In genomic region chr3:96555999-96556614, GRCm38 (mm10) we compare ENCODE assay signal across 9 mouse cellular contexts. TPM values are rescaled to one million over a fixed set of nuclear protein-coding genes. Genes with fewer than 3 reads are reported as not detected.
DNase-seq lines count a peak whose midpoint lies in the region; ATAC-seq and TF ChIP-seq lines count a peak whose summit lies in the region.
"Had no signal": no experiment of that assay in that cellular context is flagged by ENCODE, and none has a peak within 500 bp of the region (broad histone marks: within the 10 kb centered on the region; RNA-seq: fewer than 3 reads in every experiment).

No protein-coding gene starts in this region.

- peak overlapping the region; percentile 66 for H3K4me3 ChIP-seq in heart, adult 2 months
- H3K4me3 ChIP-seq in heart, embryonic 12.5 days = peak overlapping the region; percentile 78
- H3K4me3 ChIP-seq in liver, embryonic 11.5 days (ENCODE audit: low read depth, low read length) = peak overlapping the region; percentile 82

- H3K9me3 ChIP-seq in heart, embryonic 12.5 days (replicated peaks) = no peaks in the 10 kb centered on the region
- H3K9me3 ChIP-seq in liver, embryonic 11.5 days (ENCODE audit: control insufficient read depth, low read length) = no peaks in the 10 kb centered on the region

- peak overlapping the region; percentile 78 for H3K9ac ChIP-seq in heart, adult 2 months (ENCODE audit: low read depth, low read length)
- peak overlapping the region; percentile 86; the same call in 1 of the 2 replicates for H3K9ac ChIP-seq in heart, embryonic 12.5 days
- peak overlapping the region; percentile 95 for H3K9ac ChIP-seq in liver, embryonic 11.5 days (ENCODE audit: low read depth, low read length)

- H3K4me2 ChIP-seq in heart, embryonic 12.5 days = peak overlapping the region; percentile 92
- H3K4me2 ChIP-seq in liver, embryonic 11.5 days = peak overlapping the region; percentile 82

- peaks cover 6% of the 10 kb centered on the region; the same call in 1 of the 2 replicates for H3K79me2 ChIP-seq in heart, adult 2 months (replicated peaks; ENCODE audit: control insufficient read depth, insufficient read depth, low read length)

- WGBS in heart, adult 2 months = 36% methylated on average over 15 of the region's 15 CpGs
- WGBS in heart, embryonic 12.5 days = 72% methylated on average over 15 of the region's 15 CpGs
- WGBS in liver, embryonic 11.5 days = 71% methylated on average over 15 of the region's 15 CpGs

- no peak for DNase-seq in heart, adult 2 months
- DNase-seq in heart, postnatal 4 days = no peak
- peak; percentile 42 for DNase-seq in CD4-positive helper T cell, adult 2 months (ENCODE audit: low read depth, low spot score)
- DNase-seq in liver, embryonic 11.5 days (ENCODE audit: low spot score) = no peak
- no peak for DNase-seq in natural killer cell, adult 2 months (ENCODE audit: low spot score in 2 of 2)
- DNase-seq in cerebellum, adult 9-10 months = no peak

- ATAC-seq in heart, embryonic 12.5 days (ENCODE audit: insufficient number of reproducible peaks, low FRiP score) = no peak
- no peak for ATAC-seq in liver, embryonic 11.5 days (replicated peaks; ENCODE audit: low FRiP score)
- ATAC-seq in monocyte, adult 5-6 weeks (replicated peaks; ENCODE audit: insufficient number of reproducible peaks, low FRiP score, low TSS enrichment, poor library complexity, severe bottlenecking) = no peak

- peak overlapping the region; percentile 99 for H3K27ac ChIP-seq in heart, adult 2 months
- H3K27ac ChIP-seq in heart, embryonic 12.5 days (ENCODE audit: poor library complexity, severe bottlenecking) = peak overlapping the region; percentile 97
- no peak overlapping the region; the same call in 1 of the 2 replicates for H3K27ac ChIP-seq in liver, embryonic 11.5 days (ENCODE audit: low read depth, low read length)

- TF ChIP-seq EP300 in heart, adult 2 months (IDR thresholded peaks at IDR 0.05; ENCODE audit: insufficient read depth, low read depth, low read length) = no peak

- intact Hi-C loops in heart, adult 2 months (cut with DNase I) = loop anchor here (10.0 kb wide), 1 partner anchor 561 kb away; the partner anchor contains the start of gene Plekho1

- TF ChIP-seq POLR2A in heart, adult 2 months (IDR thresholded peaks at IDR 0.05; ENCODE audit: insufficient read depth, low read depth, low read length) = no peak

- H3K4me1 ChIP-seq in heart, adult 2 months (ENCODE audit: control insufficient read depth, insufficient read depth, low read length) = peaks cover 20% of the 10 kb centered on the region
- peaks cover 43% of the 10 kb centered on the region for H3K4me1 ChIP-seq in heart, embryonic 12.5 days (replicated peaks)
- H3K4me1 ChIP-seq in liver, embryonic 11.5 days (replicated peaks; ENCODE audit: control insufficient read depth, insufficient read depth, low read length) = peaks cover 24% of the 10 kb centered on the region

- no peaks in the 10 kb centered on the region for H3K27me3 ChIP-seq in heart, adult 2 months (ENCODE audit: control insufficient read depth, insufficient read depth, low read length)
- H3K27me3 ChIP-seq in heart, embryonic 12.5 days (replicated peaks) = no peaks in the 10 kb centered on the region
- H3K27me3 ChIP-seq in liver, embryonic 11.5 days (replicated peaks; ENCODE audit: control insufficient read depth, insufficient read depth, low read length) = no peaks in the 10 kb centered on the region

- H3K36me3 ChIP-seq in heart, adult 2 months (ENCODE audit: control insufficient read depth, insufficient read depth, low read length) = peaks cover 12% of the 10 kb centered on the region
- H3K36me3 ChIP-seq in heart, embryonic 12.5 days = peaks cover 23% of the 10 kb centered on the region
- peaks cover 17% of the 10 kb centered on the region for H3K36me3 ChIP-seq in liver, embryonic 11.5 days (ENCODE audit: control insufficient read depth, insufficient read depth, low read length)

- no peak for TF ChIP-seq CTCF in heart, adult 2 months (IDR thresholded peaks at IDR 0.05)

RNA-seq across cellular contexts. Expression of gene Txnip, which starts 1.6 kb away (rescaled TPM):
- 100 to 1,000 TPM; 276 to 338 TPM for total RNA-seq in heart, adult 2 months (2021)
- 515 and 744 TPM in 2 replicates for polyA plus RNA-seq in heart, adult 2 months (2012; rRNA removed)
- total RNA-seq in heart, postnatal 4 days (2021) = 100 to 1,000 TPM; 286 to 331 TPM
- polyA plus RNA-seq in heart, embryonic 12.5 days (2016; fragmentation: Nextera tagmentation; extraction: Ambion mirVana) = 144 and 150 TPM in 2 replicates
- 41.1 and 44.0 TPM in 2 replicates for polyA plus RNA-seq in liver, embryonic 11.5 days (2014; fragmentation: Nextera tagmentation; extraction: Ambion mirVana)
- total RNA-seq in monocyte, adult 5-6 weeks (2017) = 575 to 636 TPM (median 578 TPM) in 3 replicates

RNA-seq across cellular contexts. Expression of gene Gm16253, which starts 20.7 kb away (rescaled TPM):
- 1 to 10 TPM; 1.8 to 2.8 TPM for total RNA-seq in heart, adult 2 months (2021)
- polyA plus RNA-seq in heart, adult 2 months (2012; rRNA removed) = not detected in 2 replicates
- total RNA-seq in heart, postnatal 4 days (2021) = 1 to 10 TPM; 2.5 to 2.9 TPM
- polyA plus RNA-seq in heart, embryonic 12.5 days (2016; fragmentation: Nextera tagmentation; extraction: Ambion mirVana) = 1.6 and 2.4 TPM in 2 replicates
- 0.49 and 1.0 TPM in 2 replicates for polyA plus RNA-seq in liver, embryonic 11.5 days (2014; fragmentation: Nextera tagmentation; extraction: Ambion mirVana)
- not detected in 3 replicates for total RNA-seq in monocyte, adult 5-6 weeks (2017)
- total RNA-seq: layer of hippocampus, postnatal 14 days had no signal

RNA-seq across cellular contexts. Expression of gene Hfe2, which starts 31.1 kb away (rescaled TPM):
- 100 to 1,000 TPM; 289 to 295 TPM for total RNA-seq in heart, adult 2 months (2021)
- polyA plus RNA-seq in heart, adult 2 months (2012; rRNA removed) = 199 and 261 TPM in 2 replicates
- 10 to 100 TPM; 95.6 to 97.0 TPM for total RNA-seq in heart, postnatal 4 days (2021)
- polyA plus RNA-seq in heart, embryonic 12.5 days (2016; fragmentation: Nextera tagmentation; extraction: Ambion mirVana) = 7.9 and 9.2 TPM in 2 replicates
- polyA plus RNA-seq in liver, embryonic 11.5 days (2014; fragmentation: Nextera tagmentation; extraction: Ambion mirVana) = 0.19 and 0.32 TPM in 2 replicates
- 0.64 TPM in 1 of 3 replicates, not detected in the others for total RNA-seq in monocyte, adult 5-6 weeks (2017)

RNA-seq across cellular contexts. Expression of gene Polr3gl, which starts 37.9 kb away (rescaled TPM):
- total RNA-seq in heart, adult 2 months (2021) = 10 to 100 TPM; 24.3 to 35.0 TPM
- 20.1 and 21.9 TPM in 2 replicates for polyA plus RNA-seq in heart, adult 2 months (2012; rRNA removed)
- 10 to 100 TPM; 20.4 to 24.0 TPM for total RNA-seq in heart, postnatal 4 days (2021)
- polyA plus RNA-seq in heart, embryonic 12.5 days (2016; fragmentation: Nextera tagmentation; extraction: Ambion mirVana) = 39.2 and 39.3 TPM in 2 replicates
- polyA plus RNA-seq in liver, embryonic 11.5 days (2014; fragmentation: Nextera tagmentation; extraction: Ambion mirVana) = 18.6 and 21.5 TPM in 2 replicates
- total RNA-seq in monocyte, adult 5-6 weeks (2017) = 75.3 to 86.8 TPM (median 84.0 TPM) in 3 replicates

RNA-seq across cellular contexts. Expression of gene Ankrd34a, which starts 40.3 kb away (rescaled TPM):
- 1 to 10 TPM; 1.3 to 2.4 TPM for total RNA-seq in heart, adult 2 months (2021)
- 2.1 and 3.1 TPM in 2 replicates for polyA plus RNA-seq in heart, adult 2 months (2012; rRNA removed)
- 1 to 10 TPM; 1.8 to 3.1 TPM for total RNA-seq in heart, postnatal 4 days (2021)
- polyA plus RNA-seq in heart, embryonic 12.5 days (2016; fragmentation: Nextera tagmentation; extraction: Ambion mirVana) = 9.2 and 9.5 TPM in 2 replicates
- polyA plus RNA-seq in liver, embryonic 11.5 days (2014; fragmentation: Nextera tagmentation; extraction: Ambion mirVana) = 0.71 and 1.1 TPM in 2 replicates
- not detected in 3 replicates for total RNA-seq in monocyte, adult 5-6 weeks (2017)

Comparison
In these comparisons a context has a peak if more than half of its experiments do, and no peak if none do; other contexts are left out.
1. RNA of gene Hfe2, which starts 31.1 kb away (total RNA-seq): 289 to 295 TPM in heart, adult 2 months and 95.6 to 97.0 TPM in heart, postnatal 4 days; 0.64 TPM in monocyte, adult 5-6 weeks; every median in the first group is over 10 times any median in the second.
2. Peak in every context shown above with its lines, with median percentiles within 50 percentile points of each other: H3K4me3 ChIP-seq and H3K9ac ChIP-seq.